Mouse (Mus musculus) C2C12 (cell line): ENCODE measurements around the gene Kalrn.

ENCODE experiments used
- CEBPB ChIP-seq: IDR thresholded peaks from one replicate; pipeline ENCODE4 v1.6.1; 2011; ENCODE audit warnings: low read depth, mild to moderate bottlenecking, control low read depth, moderate library complexity
- CTCF ChIP-seq: IDR thresholded peaks from one replicate; pipeline ENCODE4 v1.5.1; 2011; ENCODE audit not compliant: control insufficient read depth, insufficient read depth, insufficient read length
- FOSL1 ChIP-seq: IDR thresholded peaks from one replicate; pipeline ENCODE4 v1.8.0; 2011; ENCODE audit warnings: mild to moderate bottlenecking, low read length; ENCODE audit not compliant: poor library complexity, insufficient read depth, severe bottlenecking
- MYOD1 ChIP-seq: IDR thresholded peaks from one replicate; pipeline ENCODE4 v1.6.1; 2011; ENCODE audit warnings: low read depth; ENCODE audit not compliant: control insufficient read depth, insufficient read length
- USF1 ChIP-seq: IDR thresholded peaks from one replicate; pipeline ENCODE4 v1.6.1; 2011; ENCODE audit warnings: low read depth, mild to moderate bottlenecking, control low read depth, moderate library complexity

- TF ChIP-seq CTCF = no peak
- no peak for TF ChIP-seq FOSL1
- TF ChIP-seq CEBPB = no peak
- no peak for TF ChIP-seq MYOD1
- TF ChIP-seq USF1 = no peak
Measured at GRCm38 (mm10) chr16:34039736-34040135, 533.6 kb downstream of the Kalrn start.
